ENCODE assay signal across 8 mouse cellular contexts in the genomic region with DNA sequence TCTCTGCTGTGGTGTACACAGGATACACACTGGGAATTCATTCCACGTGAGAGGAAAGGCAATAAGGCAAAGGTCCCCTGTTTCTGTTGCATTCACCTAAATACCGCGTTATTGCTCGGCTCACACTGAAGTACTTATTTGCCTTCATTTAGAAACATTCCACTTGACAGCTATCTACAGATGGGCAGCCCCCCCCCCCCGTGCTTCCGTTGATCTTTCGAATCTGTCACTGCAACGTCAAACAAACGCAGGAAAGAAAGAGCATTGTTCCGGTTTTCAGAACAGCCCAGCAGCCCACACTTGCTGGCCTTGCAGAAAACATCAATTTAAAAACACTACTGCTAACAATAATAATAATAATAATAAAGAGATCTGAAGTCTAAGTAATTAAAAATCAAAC. TPM values are rescaled to one million over a fixed set of nuclear protein-coding genes. Genes with fewer than 3 reads are reported as not detected.
DNase-seq lines count a peak whose midpoint lies in the region; ATAC-seq lines count a peak whose summit lies in the region.

No protein-coding gene starts in this region.

- no peaks in the 10 kb centered on the region for H3K36me3 ChIP-seq in liver, embryonic 13.5 days
- H3K36me3 ChIP-seq in splenic B cell, adult 2 months (ENCODE audit: control insufficient read depth, insufficient read depth, low read length, poor library complexity, severe bottlenecking), result 0 out of 2 replicates have a peak, but pooled peaks cover 2% of the 10 kb centered on the region

- no peak overlapping the region for H3K27ac ChIP-seq in liver, embryonic 13.5 days

- H3K4me3 ChIP-seq in liver, embryonic 13.5 days (replicated peaks), result peak overlapping the region; percentile 25; the same call in 1 of the 2 replicates

- peak overlapping the region; percentile 43 for H3K4me2 ChIP-seq in liver, embryonic 13.5 days

- DNase-seq in adrenal gland, adult 2 months, result peak; percentile 2
- DNase-seq in adrenal gland, postnatal 25 days, result no peak
- peak; percentile 56 for DNase-seq in thymus, postnatal 0 days (ENCODE audit: low spot score)
- no peak for DNase-seq in thymus, postnatal 10 days (ENCODE audit: low spot score in 2 of 2)
- no peak for DNase-seq in liver, embryonic 13.5 days
- DNase-seq in splenic B cell, adult 2 months (ENCODE audit: low read depth, low spot score), result peak; percentile 88
- no peak for DNase-seq in adrenal gland, adult 8-10 months
- DNase-seq in embryo, embryonic 11 days, result no peak

- H3K27me3 ChIP-seq in liver, embryonic 13.5 days, result peaks cover 49% of the 10 kb centered on the region
- H3K27me3 ChIP-seq in splenic B cell, adult 2 months (ENCODE audit: control insufficient read depth, insufficient read depth, low read length, poor library complexity, severe bottlenecking), result no peaks in the 10 kb centered on the region

- no peak overlapping the region for H3K9ac ChIP-seq in liver, embryonic 13.5 days

- no peaks in the 10 kb centered on the region for H3K9me3 ChIP-seq in liver, embryonic 13.5 days (replicated peaks)

- 5% methylated on average over 10 of the region's 10 CpGs for WGBS in liver, embryonic 13.5 days (ENCODE audit: insufficient replicate concordance)

- H3K4me1 ChIP-seq in liver, embryonic 13.5 days (replicated peaks), result peaks cover 14% of the 10 kb centered on the region

- ATAC-seq in liver, embryonic 13.5 days (ENCODE audit: low read depth), result no peak

RNA-seq across cellular contexts. Expression of a gene that starts 2.6 kb away (rescaled TPM):
- 10 to 100 TPM; 29.3 to 33.3 TPM for total RNA-seq in adrenal gland, adult 2 months (2021)
- polyA plus RNA-seq in adrenal gland, adult 2 months (2012; rRNA removed), result 35.9 and 38.5 TPM in 2 replicates
- 38.4 and 42.5 TPM in 2 replicates for total RNA-seq in adrenal gland, postnatal 25 days (2021)
- 4.7 and 5.0 TPM in 2 replicates for polyA plus RNA-seq in thymus, postnatal 0 days (2015; fragmentation: Nextera tagmentation; extraction: Ambion mirVana)
- 1.9 and 2.3 TPM in 2 replicates for polyA plus RNA-seq in liver, embryonic 13.5 days (2015; fragmentation: Nextera tagmentation; extraction: Ambion mirVana)
- 10 to 100 TPM; 26.3 to 37.8 (median 34.1) TPM for total RNA-seq in adrenal gland, adult 8-10 months (2022)

Comparison
In these comparisons a context has a peak if more than half of its experiments do, and no peak if none do; other contexts are left out.
1. DNase-seq: peak in adrenal gland, adult 2 months (single experiment), thymus, postnatal 0 days (single experiment) and splenic B cell, adult 2 months (single experiment); none in adrenal gland, postnatal 25 days (single experiment), thymus, postnatal 10 days (0 of 2), liver, embryonic 13.5 days (single experiment), adrenal gland, adult 8-10 months (single experiment) and embryo, embryonic 11 days (single experiment).